Mouse (Mus musculus) activated CD4-positive, CD25-positive, alpha-beta regulatory T cell, adult 9 weeks (primary cell): Measurements from ENCODE around the gene Rhox3f. TPM values are rescaled to one million over a fixed set of nuclear protein-coding genes. Genes with fewer than 3 reads are reported as not detected.

Source experiments
- polyA plus RNA-seq: library from polyadenylated mRNA; unstranded; fragments of 100-300 nt; shearing (Covaris generic); gene quantifications from one replicate; pipeline ENCODE4 v1.2.1, GENCODE M21; 2017

Rhox3f gene
- not detected for polyA plus RNA-seq

GRCm38 (mm10) chrX:37580692-37581091, at the start of gene Rhox3f:
Rhox3f (plus strand) TSS chrX:37580992.

GRCm38 (mm10) chrX:37541719-37542118, 39.1 kb upstream of the Rhox3f start, which contains the start of gene Rhox3e:
Rhox3e (plus strand) TSS chrX:37542019.

GRCm38 (mm10) chrX:37557112-37557511, 23.7 kb upstream of the Rhox3f start, which contains the start of gene Rhox4e:
Rhox4e (plus strand) TSS chrX:37557412.

GRCm38 (mm10) chrX:37571105-37571504, 9.7 kb upstream of the Rhox3f start, which contains the start of gene Rhox2f:
Rhox2f (plus strand) TSS chrX:37571405.

GRCm38 (mm10) chrX:37607604-37608003, 26.8 kb downstream of the Rhox3f start, which contains the start of gene Rhox4f:
Rhox4f (minus strand) TSS chrX:37607704.

GRCm38 (mm10) chrX:37628512-37628911, 47.7 kb downstream of the Rhox3f start, which contains the start of gene Rhox3g:
Rhox3g (minus strand) TSS chrX:37628612.

Other genes with a start within 250 kb of the Rhox3f start
- not detected for gene Rhox3a2, start 201.0 kb upstream of the Rhox3f start, polyA plus RNA-seq
- not detected for gene Rhox4a2, start 190.1 kb upstream of the Rhox3f start, polyA plus RNA-seq
- gene Rhox2b, start 168.9 kb upstream of the Rhox3f start, polyA plus RNA-seq: not detected
- not detected for gene Rhox4b, start 148.5 kb upstream of the Rhox3f start, polyA plus RNA-seq
- gene Rhox2c, start 127.3 kb upstream of the Rhox3f start, polyA plus RNA-seq: not detected
- gene Rhox3c, start 122.4 kb upstream of the Rhox3f start, polyA plus RNA-seq: not detected
- gene Rhox4c, start 100.7 kb upstream of the Rhox3f start, polyA plus RNA-seq: not detected
- gene Rhox2d, start 87.6 kb upstream of the Rhox3f start, polyA plus RNA-seq: not detected
- not detected for gene Rhox4d, start 66.6 kb upstream of the Rhox3f start, polyA plus RNA-seq
- gene Rhox2e, start 50.5 kb upstream of the Rhox3f start, polyA plus RNA-seq: not detected
- not detected for gene Rhox3e, start 39.0 kb upstream of the Rhox3f start, polyA plus RNA-seq
- gene Rhox4e, start 23.6 kb upstream of the Rhox3f start, polyA plus RNA-seq: not detected
- not detected for gene Rhox2f, start 9.6 kb upstream of the Rhox3f start, polyA plus RNA-seq
- not detected for gene Rhox4f, start 26.7 kb downstream of the Rhox3f start, polyA plus RNA-seq
- gene Rhox3g, start 47.6 kb downstream of the Rhox3f start, polyA plus RNA-seq: not detected
- gene Rhox2g, start 62.5 kb downstream of the Rhox3f start, polyA plus RNA-seq: not detected
- not detected for gene Rhox4g, start 70.3 kb downstream of the Rhox3f start, polyA plus RNA-seq
- not detected for gene Rhox3h, start 87.8 kb downstream of the Rhox3f start, polyA plus RNA-seq
- gene Rhox2h, start 92.3 kb downstream of the Rhox3f start, polyA plus RNA-seq: not detected
- not detected for gene Rhox5, start 223.8 kb downstream of the Rhox3f start, polyA plus RNA-seq
- not detected for gene Rhox6, start 245.9 kb downstream of the Rhox3f start, polyA plus RNA-seq